Mouse (Mus musculus): Measurements from ENCODE around the gene Acot13.

- TF ChIP-seq POLR2A (IDR thresholded peaks at IDR 0.05; ENCODE audit: control insufficient read depth, extremely low read depth, insufficient read depth, low read length, poor library complexity) (no peak), CTCF (IDR thresholded peaks at IDR 0.05; ENCODE audit: borderline replicate concordance, control insufficient read depth, extremely low read depth, insufficient read depth, low read length, poor library complexity) (no peak)
Observed at GRCm38 (mm10) chr13:24861084-24861483, 29.7 kb upstream of the Acot13 start.
